Mouse (Mus musculus): Measurements from ENCODE around the gene Ubqln1. TPM values are rescaled to one million over a fixed set of nuclear protein-coding genes. Genes with fewer than 3 reads are reported as not detected.

Gene Ubqln1
- 135 and 144 TPM in 2 replicates for polyA plus RNA-seq (2016; fragmentation: Nextera tagmentation; extraction: Ambion mirVana)

DNA sequence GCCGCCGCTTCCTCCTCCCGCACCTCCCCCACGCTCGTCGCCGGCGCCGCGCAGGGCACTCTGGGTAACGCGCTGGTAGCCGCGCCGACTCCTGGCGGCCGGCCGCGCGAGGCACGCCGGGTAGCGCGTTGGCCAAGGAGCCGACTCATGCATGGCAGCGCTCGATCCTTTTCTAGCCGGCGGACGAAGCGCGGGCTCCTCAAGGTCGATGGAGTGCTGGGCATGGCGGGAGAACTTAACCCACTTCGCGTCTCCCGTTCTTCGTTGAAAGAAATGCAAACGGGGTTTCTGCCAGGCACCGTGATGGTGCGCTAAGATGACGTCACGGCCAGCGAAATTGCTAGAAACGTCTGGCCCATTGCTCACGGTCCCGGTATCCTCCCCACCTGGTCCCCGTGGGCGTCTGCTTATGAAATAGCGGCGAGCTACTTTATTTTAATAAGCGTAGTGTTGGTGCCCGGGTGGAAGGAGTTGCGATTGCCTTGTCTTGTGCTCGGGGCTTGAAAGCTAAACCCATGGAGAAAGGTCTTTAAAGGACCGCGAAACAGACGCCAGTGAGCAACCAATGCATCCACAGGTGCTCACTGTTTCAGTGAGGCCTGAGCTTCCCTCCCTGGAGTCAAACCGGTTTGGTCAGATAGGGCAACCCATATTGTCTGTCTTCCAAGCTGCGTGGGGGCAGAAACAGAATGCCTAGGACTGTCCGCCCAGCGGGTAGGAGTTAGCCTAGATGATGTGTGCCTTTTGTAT, at the start of gene Ubqln1:
Ubqln1 (minus strand) TSS at position 62 of the 750 bp plus-strand sequence.
- WGBS: 3% methylated on average over 62 of the region's 62 CpGs
- peak within 1 kb of the TSS; percentile 96 for H3K27ac ChIP-seq (replicated peaks)
- DNase-seq (ENCODE audit: low spot score): peak; percentile 91

DNA sequence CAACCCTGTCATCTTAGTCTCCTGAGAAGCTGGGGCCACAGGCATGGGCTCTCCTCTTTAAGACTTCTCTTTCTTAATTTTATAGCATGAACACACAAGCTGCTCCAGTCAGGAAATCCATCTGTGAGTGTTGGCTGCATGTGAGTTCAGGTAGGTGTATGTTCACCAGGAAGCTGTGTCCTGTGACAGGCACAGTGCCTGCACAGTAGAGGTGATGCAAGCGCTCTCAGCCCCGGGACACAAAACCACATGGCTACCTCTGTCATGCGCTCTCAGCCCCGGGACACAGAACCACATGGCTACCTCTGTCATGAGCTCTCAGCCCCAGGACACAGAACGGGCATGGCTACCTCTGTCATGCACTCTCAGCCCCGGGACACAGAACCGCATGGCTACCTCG, 48.1 kb upstream of the Ubqln1 start:
- Histone ChIP-seq H3K9me3 (no peaks in the 10 kb centered on the region), H3K36me3 (replicated peaks) (peaks cover 24% of the 10 kb centered on the region; the same call in 1 of the 2 replicates), H3K27me3 (replicated peaks; ENCODE audit: low read depth, poor library complexity, severe bottlenecking) (no peaks in the 10 kb centered on the region), H3K4me3 (no peak overlapping the region), H3K27ac (replicated peaks) (no peak overlapping the region), H3K4me1 (no peaks in the 10 kb centered on the region)
- DNase-seq (ENCODE audit: low spot score): no peak
- WGBS: 80% methylated on average over 8 of the region's 8 CpGs

More for the DNA sequence above, at the start of gene Ubqln1:
- Histone ChIP-seq H3K9me3 (no peaks in the 10 kb centered on the region), H3K36me3 (replicated peaks) (peaks cover 12% of the 10 kb centered on the region; the same call in 1 of the 2 replicates), H3K4me1 (peaks cover 34% of the 10 kb centered on the region), H3K4me3 (peak within 1 kb of the TSS; percentile 94), H3K27me3 (replicated peaks; ENCODE audit: low read depth, poor library complexity, severe bottlenecking) (no peaks in the 10 kb centered on the region)

DNA sequence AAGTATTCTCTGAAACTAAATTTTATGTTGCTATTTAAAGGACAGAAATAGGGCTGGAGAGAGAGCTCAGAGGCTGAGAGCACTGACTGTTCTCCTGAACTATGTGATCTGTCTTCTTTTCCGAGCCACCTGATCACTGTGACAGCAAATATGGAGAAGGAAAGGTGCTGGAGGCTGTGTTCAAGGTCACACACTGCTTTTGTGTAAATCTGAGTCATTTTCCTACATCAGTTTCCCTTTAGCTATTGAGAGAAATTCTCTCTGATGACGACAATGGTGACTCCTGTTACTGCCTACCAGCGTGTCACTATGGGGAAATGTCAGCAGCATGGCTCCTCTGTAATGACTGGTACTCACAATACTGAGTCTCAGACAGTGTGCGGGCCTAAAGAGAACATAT, 46.2 kb upstream of the Ubqln1 start:
- Histone ChIP-seq H3K4me3 (no peak overlapping the region), H3K36me3 (replicated peaks) (peaks cover 32% of the 10 kb centered on the region; the same call in 1 of the 2 replicates), H3K4me1 (no peaks in the 10 kb centered on the region), H3K9me3 (no peaks in the 10 kb centered on the region), H3K27ac (replicated peaks) (no peak overlapping the region), H3K27me3 (replicated peaks; ENCODE audit: low read depth, poor library complexity, severe bottlenecking) (no peaks in the 10 kb centered on the region)
- WGBS: 88% methylated on average over 4 of the region's 4 CpGs
- no peak for DNase-seq (ENCODE audit: low spot score)

DNA sequence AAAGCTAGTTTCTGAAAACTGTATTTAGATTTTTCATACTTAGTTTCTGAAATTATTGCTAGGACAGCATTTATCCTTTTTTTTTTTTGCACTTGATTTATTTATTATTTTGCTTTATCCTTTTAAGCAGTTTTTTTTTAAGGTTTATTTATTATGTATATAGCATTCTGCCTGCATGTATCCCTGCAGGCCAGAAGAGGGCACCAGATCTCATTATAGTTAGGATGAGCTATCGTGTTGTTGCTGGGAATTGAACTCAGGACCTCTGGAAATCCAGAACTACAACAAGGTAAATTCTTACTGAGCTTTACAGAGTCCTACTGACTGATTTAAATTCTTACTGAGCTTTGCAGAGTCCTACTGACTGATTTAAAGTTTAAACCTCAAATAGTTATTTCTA, 37.8 kb upstream of the Ubqln1 start:
- Histone ChIP-seq H3K4me1 (no peaks in the 10 kb centered on the region), H3K36me3 (replicated peaks) (peaks cover 39% of the 10 kb centered on the region), H3K9me3 (no peaks in the 10 kb centered on the region), H3K27me3 (replicated peaks; ENCODE audit: low read depth, poor library complexity, severe bottlenecking) (no peaks in the 10 kb centered on the region), H3K27ac (replicated peaks) (no peak overlapping the region), H3K4me3 (no peak overlapping the region)
- 82% methylated on average over 1 of the region's 1 CpGs for WGBS
- DNase-seq (ENCODE audit: low spot score): no peak

DNA sequence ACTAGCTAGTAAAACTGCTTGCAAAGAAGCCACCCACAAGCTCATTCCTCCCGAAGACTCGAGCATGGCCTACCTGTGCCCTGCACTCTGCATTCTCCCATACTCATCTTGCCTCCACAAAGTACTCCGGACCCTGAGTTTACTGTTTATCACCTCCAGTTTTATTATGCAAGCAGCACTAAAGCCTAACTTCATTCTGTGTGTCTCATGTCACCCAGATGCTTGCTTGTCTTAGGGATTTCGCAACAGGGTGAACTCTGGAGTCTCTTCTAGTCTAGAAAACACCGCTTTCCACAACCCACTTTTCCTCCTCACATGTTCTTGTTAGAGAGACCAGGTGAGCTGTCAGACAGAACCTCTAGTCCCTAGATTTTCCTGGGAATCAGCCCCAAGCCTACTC, 33.5 kb upstream of the Ubqln1 start:
- Histone ChIP-seq H3K4me3 (no peak overlapping the region), H3K9me3 (no peaks in the 10 kb centered on the region), H3K36me3 (replicated peaks) (peaks cover 25% of the 10 kb centered on the region), H3K27ac (replicated peaks) (no peak overlapping the region), H3K27me3 (replicated peaks; ENCODE audit: low read depth, poor library complexity, severe bottlenecking) (no peaks in the 10 kb centered on the region), H3K4me1 (no peaks in the 10 kb centered on the region)
- no peak for DNase-seq (ENCODE audit: low spot score)
- WGBS: 96% methylated on average over 5 of the region's 5 CpGs

DNA sequence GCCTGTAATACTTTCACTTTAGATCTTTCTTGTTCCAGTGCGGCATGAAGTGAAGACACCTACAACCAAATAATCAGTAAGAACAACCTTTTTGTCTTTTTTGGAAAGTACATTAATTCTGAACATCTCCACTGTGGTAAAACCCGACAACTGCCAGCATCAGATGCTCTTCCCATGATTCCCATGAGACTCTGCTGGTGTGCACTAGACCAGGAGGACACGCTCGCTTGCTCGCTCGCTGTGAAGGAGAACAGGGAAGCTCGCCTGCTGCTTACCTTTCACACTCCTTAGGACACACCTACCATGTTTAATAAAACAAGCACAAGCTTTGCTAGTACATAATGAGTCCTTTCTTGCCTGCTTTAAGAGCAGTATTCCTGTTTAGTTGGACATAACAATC, 21.1 kb upstream of the Ubqln1 start:
- Histone ChIP-seq H3K27ac (replicated peaks) (no peak overlapping the region), H3K27me3 (replicated peaks; ENCODE audit: low read depth, poor library complexity, severe bottlenecking) (no peaks in the 10 kb centered on the region), H3K9me3 (no peaks in the 10 kb centered on the region), H3K4me1 (no peaks in the 10 kb centered on the region), H3K36me3 (replicated peaks) (peaks cover 19% of the 10 kb centered on the region; the same call in 1 of the 2 replicates), H3K4me3 (no peak overlapping the region)
- DNase-seq (ENCODE audit: low spot score): no peak
- 91% methylated on average over 7 of the region's 7 CpGs for WGBS

DNA sequence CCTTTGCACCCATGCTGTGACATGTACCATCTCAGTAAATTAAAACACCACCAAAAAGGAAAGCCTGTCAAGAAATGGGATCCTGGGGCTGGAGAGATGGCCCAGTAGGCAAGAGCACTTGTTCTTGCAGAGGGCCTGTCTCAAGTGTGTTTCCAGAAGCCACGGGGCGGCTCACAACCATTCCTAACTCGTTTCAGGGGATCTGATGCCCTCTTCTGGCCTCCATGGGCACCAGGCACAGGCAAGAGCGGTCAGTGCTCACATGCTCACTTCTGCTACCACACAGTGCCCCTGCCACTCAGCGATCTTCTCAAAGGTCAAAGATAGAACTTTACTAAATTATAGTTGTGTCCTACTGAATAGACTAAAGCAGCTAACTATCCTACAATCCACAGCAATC, 17.2 kb upstream of the Ubqln1 start:
- H3K4me1 ChIP-seq: no peaks in the 10 kb centered on the region
- H3K9me3 ChIP-seq: no peaks in the 10 kb centered on the region
- H3K27ac ChIP-seq (replicated peaks): no peak overlapping the region
- H3K36me3 ChIP-seq (replicated peaks): peaks cover 11% of the 10 kb centered on the region; the same call in 1 of the 2 replicates
- no peak overlapping the region for H3K4me3 ChIP-seq
- no peaks in the 10 kb centered on the region for H3K27me3 ChIP-seq (replicated peaks; ENCODE audit: low read depth, poor library complexity, severe bottlenecking)
- peak; percentile 37 for DNase-seq (ENCODE audit: low spot score)
- WGBS: 44% methylated on average over 5 of the region's 5 CpGs

DNA sequence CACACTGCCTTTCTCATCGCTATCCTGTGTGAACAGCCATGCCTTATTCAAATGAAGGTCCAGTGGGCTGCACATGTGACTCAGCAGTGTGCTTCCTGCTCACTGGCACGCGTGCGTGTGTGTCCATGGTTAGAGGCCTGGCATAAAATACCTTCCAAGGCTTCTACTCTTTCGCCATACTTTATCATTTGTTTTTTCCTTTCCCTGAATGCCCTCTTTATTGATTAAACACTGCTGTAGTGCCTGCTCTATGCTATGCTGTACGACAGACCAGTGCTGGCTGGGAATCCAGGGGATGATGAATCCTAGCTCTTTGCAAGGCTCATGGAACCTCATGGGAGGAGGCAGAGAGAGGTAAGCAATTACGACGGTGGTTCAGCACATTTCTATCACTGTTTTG, 16.6 kb upstream of the Ubqln1 start:
- no peaks in the 10 kb centered on the region for H3K27me3 ChIP-seq (replicated peaks; ENCODE audit: low read depth, poor library complexity, severe bottlenecking)
- no peak overlapping the region for H3K27ac ChIP-seq (replicated peaks)
- 92% methylated on average over 8 of the region's 8 CpGs for WGBS
- no peaks in the 10 kb centered on the region for H3K4me1 ChIP-seq
- peaks cover 11% of the 10 kb centered on the region; the same call in 1 of the 2 replicates for H3K36me3 ChIP-seq (replicated peaks)
- H3K4me3 ChIP-seq: no peak overlapping the region
- DNase-seq (ENCODE audit: low spot score): no peak
- no peaks in the 10 kb centered on the region; the same call in 1 of the 2 replicates for H3K9me3 ChIP-seq

DNA sequence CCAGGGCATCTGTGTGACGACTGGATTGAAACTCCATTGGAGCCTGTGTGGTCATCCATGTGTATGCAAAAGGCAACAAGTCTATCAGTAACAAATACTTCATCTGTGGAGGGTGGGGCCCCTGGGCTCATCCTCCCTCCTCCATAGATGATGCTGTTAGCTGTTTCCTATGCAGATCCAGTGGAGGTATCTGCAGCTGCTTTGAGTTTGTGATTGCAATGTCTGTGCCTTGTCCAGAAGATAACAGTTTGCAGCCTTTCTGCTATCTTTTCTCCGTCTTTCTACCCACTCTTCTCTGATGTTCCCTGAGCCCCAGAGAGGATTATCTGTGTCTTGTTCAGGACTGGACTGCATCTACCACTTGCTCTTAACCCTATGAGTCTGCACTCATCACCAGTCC, 13.2 kb upstream of the Ubqln1 start:
- H3K27ac ChIP-seq (replicated peaks): no peak overlapping the region
- WGBS: 83% methylated on average over 2 of the region's 2 CpGs
- H3K27me3 ChIP-seq (replicated peaks; ENCODE audit: low read depth, poor library complexity, severe bottlenecking): no peaks in the 10 kb centered on the region

DNA sequence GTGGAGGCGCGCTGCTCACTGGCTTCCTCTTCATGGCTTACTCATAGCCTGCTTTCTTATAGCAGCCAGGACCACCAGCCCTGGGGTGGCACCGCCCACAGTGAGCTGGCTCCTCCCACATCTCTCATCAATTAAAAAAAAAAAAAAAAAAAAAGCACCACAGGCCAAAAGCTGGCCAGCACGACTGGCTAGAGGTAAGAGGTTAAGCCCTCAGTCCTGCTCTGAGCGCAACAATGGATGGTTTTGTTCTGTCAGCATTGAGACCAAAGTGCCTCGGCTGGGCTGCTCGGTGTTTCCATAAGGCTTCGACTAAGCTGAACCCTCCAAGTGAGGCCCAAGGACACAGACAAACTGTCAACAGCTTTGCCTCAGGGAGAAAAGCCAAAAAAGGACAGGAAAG, 10.2 kb upstream of the Ubqln1 start:
- no peak for DNase-seq (ENCODE audit: low spot score)
- no peak overlapping the region for H3K4me3 ChIP-seq
- no peaks in the 10 kb centered on the region; the same call in 1 of the 2 replicates for H3K9me3 ChIP-seq
- peaks cover 3% of the 10 kb centered on the region; the same call in 1 of the 2 replicates for H3K4me1 ChIP-seq
- no peaks in the 10 kb centered on the region for H3K36me3 ChIP-seq (replicated peaks)
- WGBS: 42% methylated on average over 8 of the region's 8 CpGs
- no peaks in the 10 kb centered on the region for H3K27me3 ChIP-seq (replicated peaks; ENCODE audit: low read depth, poor library complexity, severe bottlenecking)
- H3K27ac ChIP-seq (replicated peaks): no peak overlapping the region

More for the DNA sequence above, 13.2 kb upstream of the Ubqln1 start:
- Histone ChIP-seq H3K4me3 (no peak overlapping the region), H3K36me3 (replicated peaks) (no peaks in the 10 kb centered on the region), H3K4me1 (peaks cover 3% of the 10 kb centered on the region; the same call in 1 of the 2 replicates), H3K9me3 (no peaks in the 10 kb centered on the region; the same call in 1 of the 2 replicates)
- no peak for DNase-seq (ENCODE audit: low spot score)

DNA sequence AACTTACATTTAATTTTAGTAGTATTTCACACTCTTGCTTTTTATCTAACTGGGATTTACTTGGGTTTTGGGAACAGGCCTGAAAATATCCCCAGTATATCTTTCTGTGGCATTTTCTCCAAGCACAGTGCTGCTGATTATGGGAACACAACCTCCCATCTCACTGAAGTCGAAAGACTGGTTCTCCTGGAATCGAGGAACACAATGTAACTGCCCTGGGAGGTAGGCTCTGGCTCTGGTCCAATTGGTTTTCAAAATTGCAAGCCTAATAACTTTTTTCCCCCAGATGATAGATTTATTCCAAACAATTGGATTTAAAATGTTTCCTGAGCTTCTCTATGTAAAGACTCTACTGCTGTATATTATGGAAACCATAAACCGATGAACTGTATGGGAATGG, 4.8 kb upstream of the Ubqln1 start:
- H3K4me1 ChIP-seq: peaks cover 7% of the 10 kb centered on the region
- no peaks in the 10 kb centered on the region for H3K27me3 ChIP-seq (replicated peaks; ENCODE audit: low read depth, poor library complexity, severe bottlenecking)
- H3K27ac ChIP-seq (replicated peaks): no peak overlapping the region
- no peaks in the 10 kb centered on the region for H3K9me3 ChIP-seq
- H3K36me3 ChIP-seq (replicated peaks): no peaks in the 10 kb centered on the region
- WGBS: 87% methylated on average over 3 of the region's 3 CpGs
- H3K4me3 ChIP-seq: no peak overlapping the region
- no peak for DNase-seq (ENCODE audit: low spot score)

DNA sequence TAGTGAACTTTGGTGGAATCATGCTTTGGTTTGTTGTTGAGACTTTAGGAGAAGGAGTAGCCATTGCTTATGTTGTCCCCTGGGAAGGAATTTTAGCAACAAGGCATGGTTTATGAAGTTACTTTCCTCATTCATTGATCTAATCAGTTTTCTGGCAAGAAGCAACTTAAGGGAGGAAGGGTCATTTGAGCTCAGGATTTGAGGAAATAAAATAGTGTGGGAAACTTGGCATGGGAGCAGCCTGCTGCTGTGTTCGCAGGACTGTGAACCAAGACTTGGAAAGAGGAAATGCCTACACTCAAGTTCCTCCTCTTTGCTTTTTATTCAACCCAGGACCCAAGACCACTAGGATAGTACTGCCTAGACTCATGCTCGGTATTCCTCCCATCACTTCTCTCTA, 2.1 kb upstream of the Ubqln1 start:
- H3K27me3 ChIP-seq (replicated peaks; ENCODE audit: low read depth, poor library complexity, severe bottlenecking): no peaks in the 10 kb centered on the region
- H3K9me3 ChIP-seq: no peaks in the 10 kb centered on the region
- peaks cover 25% of the 10 kb centered on the region for H3K4me1 ChIP-seq
- H3K36me3 ChIP-seq (replicated peaks): 0 out of 2 replicates have a peak, but pooled peaks cover 4% of the 10 kb centered on the region
- H3K27ac ChIP-seq (replicated peaks): no peak overlapping the region
- DNase-seq (ENCODE audit: low spot score): no peak
- WGBS: 91% methylated on average over 2 of the region's 2 CpGs
- H3K4me3 ChIP-seq: no peak overlapping the region

DNA sequence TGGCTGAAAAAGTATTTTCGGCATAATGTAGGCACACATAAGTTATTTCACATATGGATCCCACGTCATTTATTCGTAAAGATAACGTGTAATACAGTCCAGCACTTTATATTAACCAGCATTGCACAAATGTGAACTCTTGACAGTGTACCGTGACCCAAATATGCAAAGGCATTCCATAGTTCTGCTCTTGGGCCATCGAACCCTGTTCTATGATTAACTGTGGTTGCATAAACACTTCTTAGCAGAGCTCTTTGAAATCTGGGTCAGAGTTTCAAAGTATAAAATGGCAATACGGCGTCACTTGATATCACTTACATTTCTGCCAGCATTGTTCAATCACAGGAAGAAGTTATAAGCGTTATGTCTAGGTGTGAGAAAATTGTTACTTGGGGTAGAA, 942 bp upstream of the Ubqln1 start:
- Histone ChIP-seq H3K4me3 (peak overlapping the region; percentile 94), H3K9me3 (no peaks in the 10 kb centered on the region), H3K36me3 (replicated peaks) (peaks cover 12% of the 10 kb centered on the region; the same call in 1 of the 2 replicates), H3K4me1 (peaks cover 31% of the 10 kb centered on the region), H3K27me3 (replicated peaks; ENCODE audit: low read depth, poor library complexity, severe bottlenecking) (no peaks in the 10 kb centered on the region), H3K27ac (replicated peaks) (peak overlapping the region; percentile 96)
- WGBS: 88% methylated on average over 9 of the region's 9 CpGs
- no peak for DNase-seq (ENCODE audit: low spot score)

Data from embryonic facial prominence, embryonic 10.5 days (tissue).